Mouse (Mus musculus) hindbrain, embryonic 11.5 days (tissue): ENCODE measurements around the gene Nt5c2. TPM values are rescaled to one million over a fixed set of nuclear protein-coding genes. Genes with fewer than 3 reads are reported as not detected.
A peak's percentile ranks its signal among the peaks of the same experiment; 100 is the strongest.

Source experiments
- ATAC-seq: fragments of 200-750 bp; cut with Nextera tagmentation; 2 replicates; pipeline ENCODE4 v1.8.0; 2017; ENCODE audit warnings: mild to moderate bottlenecking, moderate TSS enrichment, moderate library complexity; ENCODE audit not compliant: low FRiP score
- DNase-seq: peaks from one replicate; pipeline ENCODE4 v3.0.0-alpha.2; 2015; ENCODE audit warnings: low spot score
- H3K27ac ChIP-seq: fragments of 300-500 bp; sonication (generic); 2 replicates; pipeline ENCODE4 v1.5.1; 2014; ENCODE audit warnings: mild to moderate bottlenecking, low read depth, low read length
- H3K27me3 ChIP-seq: fragments of 300-500 bp; sonication (generic); 2 replicates; pipeline ENCODE4 v1.6.1; 2014; ENCODE audit warnings: mild to moderate bottlenecking, low read length, moderate library complexity, mixed read lengths; ENCODE audit not compliant: control insufficient read depth, insufficient read depth
- H3K36me3 ChIP-seq: fragments of 300-500 bp; sonication (generic); 2 replicates; pipeline ENCODE4 v1.6.1; 2014; ENCODE audit warnings: mild to moderate bottlenecking, low read length, moderate library complexity, mixed read lengths; ENCODE audit not compliant: control insufficient read depth, insufficient read depth
- H3K4me1 ChIP-seq: fragments of 300-500 bp; sonication (generic); replicated peaks from 2 replicates; pipeline ENCODE4 v1.6.1; 2014; ENCODE audit warnings: low read length, mixed read lengths; ENCODE audit not compliant: control insufficient read depth, insufficient read depth
- H3K4me2 ChIP-seq: fragments of 300-500 bp; sonication (generic); replicated peaks from 2 replicates; pipeline ENCODE4 v1.6.1; 2014; ENCODE audit warnings: mild to moderate bottlenecking, low read depth, low read length
- H3K4me3 ChIP-seq: fragments of 300-500 bp; sonication (generic); 2 replicates; pipeline ENCODE4 v1.5.1; 2014; ENCODE audit warnings: low read depth, low read length
- H3K9ac ChIP-seq: fragments of 300-500 bp; sonication (generic); 2 replicates; pipeline ENCODE4 v1.6.1; 2014; ENCODE audit warnings: low read depth, low read length
- H3K9me3 ChIP-seq: fragments of 300-500 bp; sonication (generic); 2 replicates; pipeline ENCODE4 v1.6.1; 2016; ENCODE audit warnings: low read length; ENCODE audit not compliant: control insufficient read depth
- WGBS: fragments of 180-500 bp; shearing (Covaris S2); extraction: QIAGEN DNeasy Blood & Tissue Kit; methylation state at CpG from one replicate; pipeline ENCODE4 v1.1.7; 2014; 5-methylcytosine and 5-hydroxymethylcytosine counted together
- polyA plus RNA-seq: library from polyadenylated mRNA; unstranded; fragments of >200 nt; fragmentation: Nextera tagmentation; extraction: Ambion mirVana; gene quantifications from 2 replicates; pipeline ENCODE4 v1.2.1, GENCODE M21; 2014

Nt5c2 gene
- polyA plus RNA-seq, 1 experiment from 2014 or later, result 90.6 TPM

GRCm38 (mm10) chr19:46962171-46962772 is 52.7 kb downstream of the Nt5c2 start:
- Histone ChIP-seq H3K27ac (peak overlapping the region; percentile 96), H3K9me3 (no peaks in the 10 kb centered on the region), H3K4me3 (peak overlapping the region; percentile 81), H3K4me1 (no peaks in the 10 kb centered on the region), H3K4me2 (peak overlapping the region; percentile 53), H3K9ac (peak overlapping the region; percentile 92), H3K36me3 (no peaks in the 10 kb centered on the region), H3K27me3 (no peaks in the 10 kb centered on the region)
- 0% methylated on average over 25 of the region's 54 CpGs for WGBS
- ATAC-seq, result peak; percentile 92
- peak; percentile 85 for DNase-seq

GRCm38 (mm10) chr19:46961652-46962051 is 53.3 kb downstream of the Nt5c2 start:
- DNase-seq, result peak; percentile 84
- Histone ChIP-seq H3K4me1 (no peaks in the 10 kb centered on the region), H3K36me3 (no peaks in the 10 kb centered on the region), H3K4me2 (peak overlapping the region; percentile 53), H3K9ac (peak overlapping the region; percentile 92), H3K9me3 (no peaks in the 10 kb centered on the region), H3K27me3 (no peaks in the 10 kb centered on the region), H3K4me3 (peak overlapping the region; percentile 81), H3K27ac (peak overlapping the region; percentile 96)
- under 1% methylated on average over 26 of the region's 36 CpGs for WGBS
- peak; percentile 91 for ATAC-seq

GRCm38 (mm10) chr19:46961047-46961651 is 53.8 kb downstream of the Nt5c2 start:
- Histone ChIP-seq H3K36me3 (no peaks in the 10 kb centered on the region), H3K4me1 (no peaks in the 10 kb centered on the region), H3K9me3 (no peaks in the 10 kb centered on the region), H3K4me3 (peak overlapping the region; percentile 81), H3K27me3 (no peaks in the 10 kb centered on the region), H3K27ac (peak overlapping the region; percentile 96), H3K4me2 (peak overlapping the region; percentile 53), H3K9ac (peak overlapping the region; percentile 92)
- WGBS, result 6% methylated on average over 22 of the region's 22 CpGs
- ATAC-seq, result peak; percentile 12; the same call in 1 of the 2 replicates
- DNase-seq, result peak; percentile 41

DNA sequence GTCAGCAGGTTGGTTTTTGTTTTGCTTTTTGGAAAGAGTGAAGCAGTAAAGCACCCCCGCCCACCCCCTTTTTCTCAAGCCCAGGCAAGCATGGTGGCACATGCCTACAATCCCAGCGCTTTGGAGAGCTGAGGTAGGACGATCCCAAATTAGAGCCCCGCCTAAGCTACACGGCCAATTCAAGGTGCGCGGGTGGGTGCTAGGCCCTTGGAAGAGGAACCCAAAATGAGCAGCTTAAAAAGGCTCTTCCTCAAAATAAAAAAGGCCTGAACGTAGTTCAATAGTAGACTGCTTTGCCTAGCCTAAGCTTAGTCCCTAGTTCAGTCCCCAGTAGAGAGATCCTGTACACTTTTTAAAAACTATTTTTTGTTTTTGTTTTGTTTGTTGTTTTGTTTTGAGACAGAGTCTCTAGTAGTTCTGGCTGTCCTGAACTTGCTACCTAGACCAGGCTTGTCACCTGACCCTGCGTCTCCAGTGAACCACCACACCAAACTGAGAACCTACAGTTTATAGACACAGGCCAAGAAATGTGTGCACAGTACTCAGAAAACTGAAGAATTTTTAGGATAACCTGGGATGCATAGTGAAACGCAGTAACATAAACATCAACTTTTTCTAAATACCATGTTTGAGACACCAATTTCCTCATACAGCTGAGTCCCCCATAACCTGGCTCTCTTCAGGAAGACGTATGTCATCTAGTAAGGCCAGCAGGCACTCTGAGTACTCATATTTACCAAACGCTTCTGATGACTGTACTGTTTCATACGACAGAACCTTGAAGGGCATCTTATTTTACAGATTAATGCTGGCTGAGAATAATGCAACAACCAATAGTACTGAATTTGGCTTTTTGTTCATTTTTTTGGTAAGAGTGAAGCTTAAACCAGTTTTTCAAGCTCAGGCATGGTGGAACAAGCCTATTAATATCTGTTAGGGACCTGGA is 54.6 kb downstream of the Nt5c2 start:
- Histone ChIP-seq H3K4me1 (no peaks in the 10 kb centered on the region), H3K9me3 (no peaks in the 10 kb centered on the region), H3K36me3 (no peaks in the 10 kb centered on the region), H3K4me3 (peak overlapping the region; percentile 81), H3K27ac (no peak overlapping the region), H3K4me2 (peak overlapping the region; percentile 53), H3K27me3 (no peaks in the 10 kb centered on the region), H3K9ac (peak overlapping the region; percentile 92; the same call in 1 of the 2 replicates)
- no peak for DNase-seq
- WGBS, result 80% methylated on average over 13 of the region's 13 CpGs
- no peak for ATAC-seq

DNA sequence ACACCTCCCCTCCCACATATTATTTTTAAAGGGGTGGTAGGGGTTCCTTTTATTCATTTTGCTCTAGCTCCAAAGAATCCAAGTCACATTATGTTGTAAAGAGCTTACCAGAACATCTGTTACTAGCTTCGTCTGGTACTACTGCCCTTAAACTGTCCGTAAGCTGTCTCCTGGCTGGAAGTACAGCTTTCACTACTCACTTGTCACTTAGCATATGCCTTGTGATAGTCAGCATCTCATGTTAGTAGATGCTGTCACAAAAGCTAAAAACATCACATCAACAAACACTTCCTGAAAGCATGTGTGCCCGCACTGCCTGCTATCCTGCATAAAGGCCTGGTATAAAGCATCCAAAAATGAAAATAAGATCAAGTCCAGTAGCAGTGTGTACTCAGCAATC is 55.4 kb downstream of the Nt5c2 start:
- DNase-seq (no peak), ATAC-seq (no peak)
- Histone ChIP-seq H3K4me1 (no peaks in the 10 kb centered on the region), H3K4me3 (no peak overlapping the region), H3K36me3 (no peaks in the 10 kb centered on the region), H3K27me3 (no peaks in the 10 kb centered on the region), H3K9me3 (no peaks in the 10 kb centered on the region), H3K9ac (no peak overlapping the region), H3K27ac (no peak overlapping the region), H3K4me2 (no peak overlapping the region)
- WGBS, result 91% methylated on average over 3 of the region's 3 CpGs

- no peak overlapping the region for H3K4me2 ChIP-seq
- H3K9me3 ChIP-seq, result no peaks in the 10 kb centered on the region
- ATAC-seq (no peak), DNase-seq (no peak)
- no peak overlapping the region for H3K27ac ChIP-seq
- H3K27me3 ChIP-seq, result no peaks in the 10 kb centered on the region
- H3K36me3 ChIP-seq, result no peaks in the 10 kb centered on the region
- no peak overlapping the region for H3K9ac ChIP-seq
- no peak overlapping the region for H3K4me3 ChIP-seq
- H3K4me1 ChIP-seq, result no peaks in the 10 kb centered on the region
- 74% methylated on average over 3 of the region's 3 CpGs for WGBS
Measured at GRCm38 (mm10) chr19:46958566-46958965, 56.4 kb downstream of the Nt5c2 start.

- DNase-seq (no peak), ATAC-seq (no peak)
- Histone ChIP-seq H3K4me1 (no peaks in the 10 kb centered on the region), H3K4me3 (no peak overlapping the region), H3K9me3 (no peaks in the 10 kb centered on the region), H3K27ac (no peak overlapping the region), H3K36me3 (no peaks in the 10 kb centered on the region), H3K4me2 (no peak overlapping the region), H3K27me3 (no peaks in the 10 kb centered on the region), H3K9ac (no peak overlapping the region)
- WGBS, result 86% methylated on average over 4 of the region's 4 CpGs
Measured at GRCm38 (mm10) chr19:46957971-46958370, 57.0 kb downstream of the Nt5c2 start.

- no peak overlapping the region for H3K4me3 ChIP-seq
- no peaks in the 10 kb centered on the region for H3K4me1 ChIP-seq
- H3K27ac ChIP-seq, result no peak overlapping the region
- no peak overlapping the region for H3K9ac ChIP-seq
- H3K4me2 ChIP-seq, result no peak overlapping the region
- WGBS, result 88% methylated on average over 5 of the region's 5 CpGs
- ATAC-seq (no peak), DNase-seq (no peak)
- H3K9me3 ChIP-seq, result no peaks in the 10 kb centered on the region
- H3K36me3 ChIP-seq, result no peaks in the 10 kb centered on the region
- H3K27me3 ChIP-seq, result no peaks in the 10 kb centered on the region
Measured at GRCm38 (mm10) chr19:46957001-46957400, 58.0 kb downstream of the Nt5c2 start.
